Mouse (Mus musculus) cortical plate, adult 2 months (tissue): ENCODE results near the gene Ddx28.

Experiments used
- CTCF ChIP-seq: fragments of 200-500 bp; IDR thresholded peaks from 2 replicates; pipeline ENCODE4 v1.5.1; 2011; ENCODE audit warnings: mild to moderate bottlenecking, control low read depth, low read length; ENCODE audit not compliant: insufficient read depth; ENCODE audit errors: extremely low read depth
- POLR2A ChIP-seq: fragments of 200-500 bp; IDR thresholded peaks from 2 replicates; pipeline ENCODE4 v1.6.1; 2011; ENCODE audit warnings: mild to moderate bottlenecking, low read length, control low read depth; ENCODE audit not compliant: insufficient read depth; ENCODE audit errors: extremely low read depth

GRCm38 (mm10) chr8:106060521-106060920 is 48.8 kb upstream of the Ddx28 start:
- TF ChIP-seq CTCF (no peak), POLR2A (no peak)
